29 mouse cellular contexts compared by ENCODE assay signal in the genomic region with DNA sequence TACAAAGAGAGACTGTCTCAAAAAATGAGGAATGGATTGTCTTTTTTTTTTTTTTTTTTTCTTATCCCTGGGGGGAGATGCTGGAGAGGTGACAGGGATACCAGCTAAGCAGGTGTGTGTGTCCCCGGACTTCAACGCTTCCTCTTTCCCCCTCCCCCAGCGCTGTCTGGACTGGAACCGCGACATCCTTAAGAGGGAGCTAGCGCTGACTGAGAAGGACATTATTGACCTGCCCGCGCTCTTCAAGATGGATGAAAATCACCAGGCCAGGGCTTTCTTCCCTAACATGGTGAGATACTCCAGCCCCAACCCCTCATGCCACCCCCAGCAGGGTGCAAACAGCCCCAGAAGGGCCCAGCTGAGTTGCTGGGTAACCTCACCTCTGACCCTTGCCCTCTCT. TPM values are rescaled to one million over a fixed set of nuclear protein-coding genes. Genes with fewer than 3 reads are reported as not detected.
DNase-seq lines count a peak whose midpoint lies in the region; ATAC-seq and TF ChIP-seq lines count a peak whose summit lies in the region.
"Had no signal": no experiment of that assay in that cellular context is flagged by ENCODE, and none has a peak within 500 bp of the region (broad histone marks: within the 10 kb centered on the region; RNA-seq: fewer than 3 reads in every experiment).

No protein-coding gene starts in this region.

- ATAC-seq in forebrain, embryonic 11.5 days (replicated peaks; ENCODE audit: low FRiP score), result no peak
- ATAC-seq: forebrain, embryonic 16.5 days; midbrain, embryonic 16.5 days; Patski had no signal

- no peak for TF ChIP-seq CTCF in spleen, adult 2 months (IDR thresholded peaks at IDR 0.05; ENCODE audit: extremely low read depth, insufficient read depth, insufficient read length, insufficient replicate concordance)

- H3K27me3 ChIP-seq in spleen, adult 2 months (ENCODE audit: control insufficient read depth, insufficient read depth, low read length), result no peaks in the 10 kb centered on the region
- H3K27me3 ChIP-seq in forebrain, embryonic 11.5 days (ENCODE audit: control insufficient read depth, insufficient read depth, low read length), result no peaks in the 10 kb centered on the region
- H3K27me3 ChIP-seq: embryonic facial prominence, embryonic 12.5 days; heart, embryonic 12.5 days; kidney, embryonic 15.5 days; limb, embryonic 13.5 days; lung, embryonic 15.5 days; neural tube, embryonic 12.5 days; Patski; stomach, embryonic 15.5 days had no signal

- no peaks in the 10 kb centered on the region for H3K9me3 ChIP-seq in forebrain, embryonic 11.5 days (ENCODE audit: control insufficient read depth, low read length)
- H3K9me3 ChIP-seq: embryonic facial prominence, embryonic 12.5 days; kidney, embryonic 15.5 days; lung, embryonic 15.5 days; neural tube, embryonic 12.5 days; stomach, embryonic 15.5 days had no signal

- peaks cover 71% of the 10 kb centered on the region; the same call in 1 of the 2 replicates for H3K4me1 ChIP-seq in spleen, adult 2 months (ENCODE audit: control insufficient read depth, insufficient read depth, insufficient read length)
- H3K4me1 ChIP-seq in forebrain, embryonic 11.5 days (replicated peaks; ENCODE audit: control insufficient read depth, insufficient read depth, low read length), result no peaks in the 10 kb centered on the region
- H3K4me1 ChIP-seq: embryonic facial prominence, embryonic 12.5 days; limb, embryonic 13.5 days; neural tube, embryonic 12.5 days; stomach, embryonic 15.5 days had no signal

- no peak overlapping the region for H3K9ac ChIP-seq in forebrain, embryonic 11.5 days (ENCODE audit: low read length)
- H3K9ac ChIP-seq: embryonic facial prominence, embryonic 12.5 days; heart, embryonic 12.5 days; hindbrain, embryonic 14.5 days; kidney, embryonic 15.5 days; limb, embryonic 13.5 days; lung, embryonic 15.5 days; neural tube, embryonic 12.5 days; stomach, embryonic 15.5 days had no signal

- no peak for TF ChIP-seq POLR2A in spleen, adult 2 months (IDR thresholded peaks at IDR 0.05; ENCODE audit: low read depth, low read length)

- WGBS in spleen, adult 2 months, result 50% methylated on average over 8 of the region's 8 CpGs
- 84% methylated on average over 8 of the region's 8 CpGs for WGBS in forebrain, embryonic 11.5 days

- DNase-seq in spleen, adult 2 months (ENCODE audit: low read depth in 1 of 2, low spot score in 2 of 2), result peak in 1 of 2 experiments; percentile 65
- no peak for DNase-seq in spleen, postnatal 14 days (ENCODE audit: low spot score in 2 of 2)
- DNase-seq in B cell, adult 2 months, result peak; percentile 59 to 62
- peak; percentile 18 for DNase-seq in naive thymus-derived CD4-positive, alpha-beta T cell, adult 2 months (ENCODE audit: low read depth)
- DNase-seq in thymus, postnatal 4 days, result peak; percentile 61
- DNase-seq in right cerebral cortex, postnatal 10 days (ENCODE audit: low spot score in 2 of 2), result no peak
- DNase-seq in forebrain, embryonic 11.5 days (ENCODE audit: low spot score), result no peak
- DNase-seq: adrenal gland, postnatal 10 days; cerebellum, adult 11 months; cerebellum, adult 9-10 months; embryo, embryonic 11 days; heart, adult 2 months; right cerebral cortex, adult 18-20 months; right cerebral cortex, postnatal 4 days had no signal

- H3K36me3 ChIP-seq in spleen, adult 2 months (ENCODE audit: control insufficient read depth, insufficient read depth, low read length), result no peaks in the 10 kb centered on the region
- no peaks in the 10 kb centered on the region for H3K36me3 ChIP-seq in forebrain, embryonic 11.5 days (ENCODE audit: control insufficient read depth, insufficient read depth, low read length)
- H3K36me3 ChIP-seq: embryonic facial prominence, embryonic 12.5 days; heart, embryonic 12.5 days; kidney, embryonic 15.5 days; limb, embryonic 13.5 days; lung, embryonic 15.5 days; neural tube, embryonic 12.5 days; stomach, embryonic 15.5 days had no signal

- H3K27ac ChIP-seq in spleen, adult 2 months (ENCODE audit: insufficient read depth, low read length), result peak overlapping the region; percentile 55
- H3K27ac ChIP-seq in forebrain, embryonic 11.5 days (ENCODE audit: low read depth, low read length), result no peak overlapping the region
- H3K27ac ChIP-seq: embryonic facial prominence, embryonic 12.5 days; gastrocnemius, adult 2 months; heart, adult 2 months; hindbrain, embryonic 14.5 days; kidney, embryonic 15.5 days; left cerebral cortex, adult 2 months; limb, embryonic 13.5 days; lung, embryonic 15.5 days; neural tube, embryonic 12.5 days; stomach, embryonic 15.5 days had no signal

- no peak overlapping the region for H3K4me2 ChIP-seq in forebrain, embryonic 11.5 days (ENCODE audit: low read depth, low read length, severe bottlenecking)
- H3K4me2 ChIP-seq: embryonic facial prominence, embryonic 12.5 days; heart, embryonic 12.5 days; hindbrain, embryonic 14.5 days; kidney, embryonic 15.5 days; limb, embryonic 13.5 days; liver, embryonic 11.5 days; lung, embryonic 15.5 days; midbrain, embryonic 11.5 days; neural tube, embryonic 12.5 days; stomach, embryonic 15.5 days had no signal

- H3K4me3 ChIP-seq in spleen, adult 2 months (ENCODE audit: extremely low read depth, insufficient read depth, insufficient read length), result no peak overlapping the region
- no peak overlapping the region for H3K4me3 ChIP-seq in forebrain, embryonic 11.5 days (ENCODE audit: low read depth, low read length)
- H3K4me3 ChIP-seq: embryonic facial prominence, embryonic 12.5 days; gastrocnemius, adult 2 months; heart, adult 2 months; heart, embryonic 12.5 days; kidney, embryonic 15.5 days; left cerebral cortex, adult 2 months; limb, embryonic 13.5 days; lung, embryonic 15.5 days; neural tube, embryonic 12.5 days; stomach, embryonic 15.5 days had no signal

RNA-seq across cellular contexts. Expression of a gene that starts 12.0 kb away (rescaled TPM):
- 66.0 and 79.2 TPM in 2 replicates for polyA plus RNA-seq in spleen, adult 2 months (2012; rRNA removed)
- polyA plus RNA-seq in forebrain, embryonic 11.5 days (2014; fragmentation: Nextera tagmentation; extraction: Ambion mirVana), result 375 and 401 TPM in 2 replicates

RNA-seq across cellular contexts. Expression of a gene that starts 37.6 kb away (rescaled TPM):
- polyA plus RNA-seq in spleen, adult 2 months (2012; rRNA removed), result 275 and 360 TPM in 2 replicates
- 51.2 and 54.9 TPM in 2 replicates for polyA plus RNA-seq in forebrain, embryonic 11.5 days (2014; fragmentation: Nextera tagmentation; extraction: Ambion mirVana)

RNA-seq across cellular contexts. Expression of a gene that starts 42.9 kb away (rescaled TPM):
- 10.7 and 12.0 TPM in 2 replicates for polyA plus RNA-seq in spleen, adult 2 months (2012; rRNA removed)
- polyA plus RNA-seq in forebrain, embryonic 11.5 days (2014; fragmentation: Nextera tagmentation; extraction: Ambion mirVana), result 0.23 and 1.3 TPM in 2 replicates

Comparison
In these comparisons a context has a peak if more than half of its experiments do, and no peak if none do; other contexts are left out.
1. DNase-seq: peak in B cell, adult 2 months (2 of 2), naive thymus-derived CD4-positive, alpha-beta T cell, adult 2 months (single experiment) and thymus, postnatal 4 days (single experiment); none in spleen, postnatal 14 days (0 of 2), right cerebral cortex, postnatal 10 days (0 of 2) and forebrain, embryonic 11.5 days (single experiment).